Mouse (Mus musculus): Measurements from ENCODE around the gene Hmga2. TPM values are rescaled to one million over a fixed set of nuclear protein-coding genes. Genes with fewer than 3 reads are reported as not detected.
"Not testable (repeated sequence)": the region's sequence is repeated elsewhere in the genome, so short reads cannot be mapped to it uniquely, and the experiment has no call there.

Gene Hmga2
- polyA plus RNA-seq, 1 experiment = not detected

DNA sequence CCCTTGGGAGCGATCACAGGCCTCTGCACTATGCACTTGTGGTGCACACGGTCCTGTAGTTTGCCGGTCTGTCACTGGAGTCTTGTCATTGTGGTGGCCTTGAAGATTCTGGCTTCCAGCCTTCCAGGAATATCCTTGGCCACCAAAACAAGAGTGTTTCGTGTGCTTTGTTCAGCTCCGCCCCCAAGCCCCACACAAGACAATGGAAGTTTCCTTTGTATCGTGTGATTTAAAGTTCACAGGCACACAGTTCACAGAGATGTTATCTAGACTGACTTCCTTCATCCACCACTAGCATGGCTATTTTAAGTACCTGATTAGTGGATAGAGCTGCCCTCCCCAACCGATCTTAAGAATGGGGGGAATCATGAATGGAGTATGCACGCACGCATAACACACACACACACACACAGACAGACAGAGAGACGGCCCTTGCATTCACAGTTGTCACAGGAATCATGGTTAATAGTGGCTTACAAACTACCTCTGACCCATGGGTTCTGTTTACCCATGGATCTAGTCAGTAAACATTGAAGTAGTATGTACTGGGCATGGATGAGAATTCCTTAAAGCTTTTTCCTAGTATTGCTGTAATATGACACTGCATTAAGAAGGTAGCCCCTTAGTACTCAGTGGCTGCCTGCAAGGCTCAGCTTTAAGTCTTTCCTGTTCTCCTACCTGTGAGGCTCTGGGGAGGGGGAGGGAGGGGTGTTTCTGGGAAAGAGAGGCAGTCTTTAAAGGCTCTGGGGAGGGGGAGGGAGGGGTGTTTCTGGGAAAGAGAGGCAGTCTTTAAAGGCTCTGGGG, 91.3 kb downstream of the Hmga2 start:
- H3K4me1 ChIP-seq (ENCODE audit: control insufficient read depth, insufficient read depth, low read length) = no peaks in the 10 kb centered on the region
- TF ChIP-seq POLR2A (IDR thresholded peaks at IDR 0.05; ENCODE audit: insufficient read depth, low read depth, low read length) (no peak), CTCF (IDR thresholded peaks at IDR 0.05; ENCODE audit: insufficient read depth, low read depth, low read length) (no peak)
- WGBS = 77% methylated on average over 10 of the region's 10 CpGs
- H3K27ac ChIP-seq (ENCODE audit: insufficient read depth, low read depth, low read length) = no peak overlapping the region
- no peak overlapping the region for H3K4me3 ChIP-seq (ENCODE audit: insufficient read depth, low read depth, low read length)

DNA sequence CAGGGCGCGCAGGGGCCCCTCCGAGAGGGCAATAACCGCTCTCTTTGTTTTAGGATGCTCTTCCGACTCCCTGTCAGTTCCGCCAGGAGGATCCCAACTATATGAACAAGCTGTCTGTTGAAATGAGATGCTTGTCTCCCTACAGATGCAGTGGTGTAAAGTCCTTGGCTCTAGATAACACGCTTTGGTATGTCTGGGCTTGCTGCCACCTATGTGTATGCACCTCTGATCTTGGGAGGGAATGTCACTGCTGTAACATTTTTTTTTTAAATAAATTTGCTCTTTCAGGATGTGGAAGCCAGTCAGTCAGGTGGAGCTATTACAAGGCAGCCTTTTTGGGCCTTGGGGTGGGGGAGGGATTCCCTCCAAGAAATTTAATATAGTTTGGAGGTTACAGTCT, 92.2 kb downstream of the Hmga2 start:
- no peak overlapping the region for H3K27ac ChIP-seq (ENCODE audit: insufficient read depth, low read depth, low read length)

DNA sequence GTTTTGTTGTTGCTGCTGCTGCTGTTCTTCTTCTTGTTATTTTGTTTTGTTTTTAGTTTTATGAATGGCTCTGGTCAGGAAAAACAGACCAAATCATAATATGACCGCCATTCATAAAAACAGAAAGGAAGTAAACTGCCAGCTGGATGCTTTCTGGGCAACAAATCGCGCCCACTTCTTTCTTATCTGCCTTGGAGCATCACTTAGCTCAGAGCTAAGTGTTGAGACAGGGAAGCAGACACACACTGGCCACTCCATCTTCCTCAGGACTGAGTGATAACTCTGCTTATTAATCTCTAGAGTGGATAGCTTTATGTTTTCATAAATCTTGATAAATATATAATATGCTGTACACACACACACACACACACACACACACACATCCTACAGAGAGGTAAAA, 98.5 kb downstream of the Hmga2 start:
- peaks cover 4% of the 10 kb centered on the region for H3K4me1 ChIP-seq (ENCODE audit: control insufficient read depth, insufficient read depth, low read length)
- H3K4me3 ChIP-seq (ENCODE audit: insufficient read depth, low read depth, low read length) = no peak overlapping the region
- TF ChIP-seq POLR2A (IDR thresholded peaks at IDR 0.05; ENCODE audit: insufficient read depth, low read depth, low read length) = no peak
- TF ChIP-seq CTCF (IDR thresholded peaks at IDR 0.05; ENCODE audit: insufficient read depth, low read depth, low read length) = no peak
- H3K27ac ChIP-seq (ENCODE audit: insufficient read depth, low read depth, low read length) = no peak overlapping the region
- WGBS = 36% methylated on average over 3 of the region's 3 CpGs

More for the DNA sequence above, 92.2 kb downstream of the Hmga2 start:
- WGBS = 90% methylated on average over 7 of the region's 7 CpGs
- Histone ChIP-seq H3K4me1 (ENCODE audit: control insufficient read depth, insufficient read depth, low read length) (no peaks in the 10 kb centered on the region), H3K4me3 (ENCODE audit: insufficient read depth, low read depth, low read length) (no peak overlapping the region)
- TF ChIP-seq POLR2A (IDR thresholded peaks at IDR 0.05; ENCODE audit: insufficient read depth, low read depth, low read length) = no peak

DNA sequence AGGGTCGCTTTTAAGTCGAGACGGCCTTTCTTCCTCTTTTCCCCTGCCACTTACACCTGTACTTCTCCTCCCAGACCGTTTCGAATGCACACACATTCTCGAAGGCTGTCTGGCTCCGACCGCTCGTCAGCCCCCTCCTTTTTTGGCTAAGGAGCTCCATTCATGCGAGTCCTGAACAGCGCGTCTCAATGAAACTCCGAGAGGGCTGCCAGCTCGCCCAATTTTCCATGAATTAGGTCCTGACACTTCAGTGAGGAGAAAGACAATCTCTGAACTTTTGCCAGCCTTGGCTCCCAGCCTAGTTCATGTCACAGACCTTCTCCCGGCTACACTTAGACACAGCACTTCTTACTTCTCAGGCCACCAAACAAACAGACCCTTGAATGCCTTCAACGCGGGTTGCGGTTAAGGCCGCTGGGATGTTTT, 98.9 kb downstream of the Hmga2 start:
- peaks cover 4% of the 10 kb centered on the region for H3K4me1 ChIP-seq (ENCODE audit: control insufficient read depth, insufficient read depth, low read length)
- H3K27ac ChIP-seq (ENCODE audit: insufficient read depth, low read depth, low read length) = no peak overlapping the region
- H3K4me3 ChIP-seq (ENCODE audit: insufficient read depth, low read depth, low read length) = no peak overlapping the region
- TF ChIP-seq POLR2A (IDR thresholded peaks at IDR 0.05; ENCODE audit: insufficient read depth, low read depth, low read length) (no peak), CTCF (IDR thresholded peaks at IDR 0.05; ENCODE audit: insufficient read depth, low read depth, low read length) (no peak)
- 10% methylated on average over 19 of the region's 19 CpGs for WGBS

DNA sequence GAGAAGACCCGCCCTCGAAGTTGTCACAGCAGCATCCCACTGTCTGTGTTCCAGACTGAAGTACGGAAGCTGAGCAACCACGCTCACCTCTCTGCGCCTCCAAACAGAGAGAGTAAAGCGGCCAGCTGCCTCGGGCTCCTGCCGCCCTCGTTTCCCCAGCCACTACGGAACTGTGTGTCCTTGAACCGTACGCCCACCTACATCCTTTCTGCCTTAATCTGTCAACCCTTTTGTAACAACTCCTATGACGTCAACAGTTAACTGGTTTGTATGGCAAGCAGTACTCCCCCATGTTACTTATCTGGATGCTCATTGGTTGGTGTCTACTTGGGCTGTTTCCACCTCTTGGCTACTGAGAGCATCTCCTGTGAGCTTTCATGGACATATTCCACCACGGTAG, 100.8 kb downstream of the Hmga2 start:
- H3K4me3 ChIP-seq (ENCODE audit: insufficient read depth, low read depth, low read length) = no peak overlapping the region
- H3K4me1 ChIP-seq (ENCODE audit: control insufficient read depth, insufficient read depth, low read length) = peaks cover 4% of the 10 kb centered on the region
- H3K27ac ChIP-seq (ENCODE audit: insufficient read depth, low read depth, low read length) = no peak overlapping the region
- WGBS = 67% methylated on average over 14 of the region's 14 CpGs
- TF ChIP-seq POLR2A (IDR thresholded peaks at IDR 0.05; ENCODE audit: insufficient read depth, low read depth, low read length) = no peak
- TF ChIP-seq CTCF (IDR thresholded peaks at IDR 0.05; ENCODE audit: insufficient read depth, low read depth, low read length) = no peak

DNA sequence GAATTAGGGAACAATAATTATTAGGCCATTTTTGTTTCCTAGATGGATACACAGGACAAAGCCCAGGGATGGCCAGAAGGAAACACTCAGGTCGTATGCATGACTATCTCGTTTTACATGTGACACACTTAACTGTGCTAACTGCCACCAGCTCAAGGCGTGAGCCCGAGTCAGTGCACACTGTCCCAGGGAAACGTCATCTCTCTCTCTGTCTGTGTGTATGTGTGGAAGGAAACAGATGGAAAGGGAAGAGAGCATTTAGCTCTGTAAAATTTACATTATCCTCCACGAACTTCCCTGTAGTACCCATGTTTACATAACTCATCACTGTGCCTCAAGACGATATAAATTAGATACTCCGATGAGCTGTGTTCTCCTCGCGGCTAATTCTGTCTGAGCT, 105.1 kb downstream of the Hmga2 start:
- TF ChIP-seq POLR2A (IDR thresholded peaks at IDR 0.05; ENCODE audit: insufficient read depth, low read depth, low read length) (no peak), CTCF (IDR thresholded peaks at IDR 0.05; ENCODE audit: insufficient read depth, low read depth, low read length) (no peak)
- no peaks in the 10 kb centered on the region for H3K4me1 ChIP-seq (ENCODE audit: control insufficient read depth, insufficient read depth, low read length)
- H3K27ac ChIP-seq (ENCODE audit: insufficient read depth, low read depth, low read length) = no peak overlapping the region
- 70% methylated on average over 10 of the region's 10 CpGs for WGBS
- H3K4me3 ChIP-seq (ENCODE audit: insufficient read depth, low read depth, low read length) = no peak overlapping the region

DNA sequence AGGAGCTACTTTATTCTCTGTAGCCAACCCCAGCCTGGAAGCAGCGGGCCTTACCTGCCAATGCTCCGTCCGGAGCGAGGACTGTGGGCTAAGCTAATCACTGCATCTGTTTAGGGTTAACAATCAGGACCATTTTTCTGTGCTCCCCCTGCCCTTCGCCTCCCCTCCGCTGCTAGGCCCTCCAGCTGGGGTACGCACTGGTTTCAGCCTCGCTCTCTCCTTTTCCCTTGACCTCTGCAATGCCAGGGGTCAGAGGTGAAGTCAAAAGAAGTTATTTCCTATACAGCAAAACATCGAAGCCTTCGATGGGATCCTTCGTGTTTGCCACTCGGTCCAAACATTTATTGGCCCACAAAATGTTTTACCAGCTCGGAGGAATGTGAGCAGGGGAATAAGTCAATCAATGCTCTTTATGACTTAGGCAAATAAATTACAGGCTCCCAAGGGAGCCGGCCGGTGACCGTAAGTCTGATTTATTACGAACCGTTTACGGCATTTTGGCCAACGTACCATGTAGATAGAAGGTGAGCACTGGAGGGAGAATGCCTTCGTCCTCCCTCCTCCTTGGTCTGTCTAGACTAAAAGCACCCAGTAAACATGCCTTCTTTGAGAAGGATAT, 107.0 kb downstream of the Hmga2 start:
- 88% methylated on average over 21 of the region's 21 CpGs for WGBS

DNA sequence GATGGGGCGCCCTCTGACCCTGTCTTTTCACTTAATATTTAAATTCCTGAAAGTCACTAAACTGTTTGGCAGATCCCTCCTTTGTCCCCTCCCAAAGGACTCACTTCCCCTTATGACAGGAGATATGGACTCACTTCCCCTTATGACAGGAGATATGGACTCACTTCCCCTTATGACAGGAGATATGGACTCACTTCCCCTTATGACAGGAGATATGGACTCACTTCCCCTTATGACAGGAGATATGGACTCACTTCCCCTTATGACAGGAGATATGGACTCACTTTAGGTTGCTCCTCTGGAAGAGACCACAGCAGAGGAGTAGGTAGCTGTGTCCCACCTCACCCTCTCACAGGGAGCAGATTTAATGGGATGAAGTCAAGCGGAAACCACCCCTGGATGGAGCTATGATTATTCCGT, 110.1 kb downstream of the Hmga2 start:
- H3K27ac ChIP-seq (ENCODE audit: insufficient read depth, low read depth, low read length); H3K4me3 ChIP-seq (ENCODE audit: insufficient read depth, low read depth, low read length); H3K4me1 ChIP-seq (ENCODE audit: control insufficient read depth, insufficient read depth, low read length): not testable (repeated sequence)
- WGBS = 91% methylated on average over 3 of the region's 3 CpGs

More for the DNA sequence above, 107.0 kb downstream of the Hmga2 start:
- TF ChIP-seq CTCF (IDR thresholded peaks at IDR 0.05; ENCODE audit: insufficient read depth, low read depth, low read length) = no peak
- TF ChIP-seq POLR2A (IDR thresholded peaks at IDR 0.05; ENCODE audit: insufficient read depth, low read depth, low read length) = no peak
- no peak overlapping the region for H3K27ac ChIP-seq (ENCODE audit: insufficient read depth, low read depth, low read length)
- H3K4me1 ChIP-seq (ENCODE audit: control insufficient read depth, insufficient read depth, low read length) = peaks cover 3% of the 10 kb centered on the region; the same call in 1 of the 2 replicates
- no peak overlapping the region for H3K4me3 ChIP-seq (ENCODE audit: insufficient read depth, low read depth, low read length)

DNA sequence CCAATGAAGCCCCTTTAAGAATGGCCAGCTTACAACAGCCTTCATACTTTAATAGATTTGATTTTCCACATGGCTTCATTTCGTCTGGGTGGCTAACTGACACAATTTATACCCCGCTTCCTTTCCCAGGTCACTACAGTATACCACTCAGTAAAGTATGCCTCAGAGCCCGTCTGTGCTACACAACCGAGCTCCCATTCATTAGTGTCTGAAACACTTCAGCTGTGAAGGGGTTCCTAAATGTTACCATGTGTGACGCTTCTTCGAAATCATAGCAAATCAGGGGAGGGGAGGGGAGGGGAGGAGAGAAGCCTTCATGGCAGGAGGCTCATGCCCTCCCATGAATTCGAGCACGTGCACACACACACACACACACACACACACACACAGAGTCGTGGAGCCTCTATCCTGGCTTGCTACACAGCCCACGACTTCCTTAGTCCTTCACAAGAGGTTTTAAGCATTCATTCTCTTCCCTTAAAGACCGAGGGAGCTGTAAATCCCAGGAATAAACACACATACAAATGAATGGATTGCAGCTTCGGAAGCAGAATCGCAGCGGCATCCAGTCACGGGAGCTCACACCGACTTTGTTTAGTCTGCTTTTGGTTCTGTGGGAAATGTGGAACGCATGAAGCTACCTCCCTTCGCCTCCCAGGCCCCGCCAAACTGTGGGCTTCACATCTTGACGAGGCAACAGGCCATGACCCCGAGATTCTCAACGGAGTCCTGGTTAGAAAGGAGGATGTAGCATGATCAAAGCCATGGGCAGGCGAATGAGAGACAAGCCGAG, 110.7 kb downstream of the Hmga2 start:
- Histone ChIP-seq H3K27ac (ENCODE audit: insufficient read depth, low read depth, low read length) (no peak overlapping the region), H3K4me1 (ENCODE audit: control insufficient read depth, insufficient read depth, low read length) (peaks cover 3% of the 10 kb centered on the region; the same call in 1 of the 2 replicates), H3K4me3 (ENCODE audit: insufficient read depth, low read depth, low read length) (no peak overlapping the region)
- TF ChIP-seq CTCF (IDR thresholded peaks at IDR 0.05; ENCODE audit: insufficient read depth, low read depth, low read length) (no peak), POLR2A (IDR thresholded peaks at IDR 0.05; ENCODE audit: insufficient read depth, low read depth, low read length) (no peak)
- 30% methylated on average over 24 of the region's 24 CpGs for WGBS

All from olfactory bulb, adult 2 months (tissue).